Mouse (Mus musculus) hindbrain, postnatal 0 days (tissue): ENCODE data around the gene Pofut2. TPM values are rescaled to one million over a fixed set of nuclear protein-coding genes. Genes with fewer than 3 reads are reported as not detected.

Source experiments
- ATAC-seq: fragments of 200-750 bp; cut with Nextera tagmentation; 2 replicates; pipeline ENCODE4 v1.8.0; 2017; ENCODE audit warnings: mild to moderate bottlenecking, moderate TSS enrichment, moderate library complexity
- DNase-seq: peaks from one replicate; pipeline ENCODE4 v3.0.0-alpha.2; 2015; ENCODE audit warnings: low spot score
- H3K27ac ChIP-seq: fragments of 300-500 bp; sonication (generic); 2 replicates; pipeline ENCODE4 v1.5.1; 2014; ENCODE audit warnings: mild to moderate bottlenecking
- H3K27me3 ChIP-seq: fragments of 300-500 bp; sonication (generic); 2 replicates; pipeline ENCODE4 v1.6.1; 2014; ENCODE audit warnings: low read length, mixed read lengths; ENCODE audit not compliant: insufficient read depth
- H3K36me3 ChIP-seq: fragments of 300-500 bp; sonication (generic); 2 replicates; pipeline ENCODE4 v1.6.1; 2014; ENCODE audit warnings: low read length, mixed read lengths; ENCODE audit not compliant: insufficient read depth
- H3K4me1 ChIP-seq: fragments of 300-500 bp; sonication (generic); 2 replicates; pipeline ENCODE4 v1.6.1; 2014; ENCODE audit warnings: antibody characterized with exemption, low read length, mixed read lengths; ENCODE audit not compliant: insufficient read depth
- H3K4me2 ChIP-seq: fragments of 300-500 bp; sonication (generic); 2 replicates; pipeline ENCODE4 v1.6.1; 2014; ENCODE audit warnings: low read depth, mild to moderate bottlenecking, low read length, moderate library complexity, mixed read lengths
- H3K4me3 ChIP-seq: fragments of 300-500 bp; sonication (generic); 2 replicates; pipeline ENCODE4 v1.5.1; 2014; ENCODE audit warnings: low read length
- H3K9ac ChIP-seq: fragments of 300-500 bp; sonication (generic); replicated peaks from 2 replicates; pipeline ENCODE4 v1.6.1; 2014; ENCODE audit warnings: mild to moderate bottlenecking, low read length, moderate library complexity, mixed read lengths
- H3K9me3 ChIP-seq: fragments of 300-500 bp; sonication (generic); 2 replicates; pipeline ENCODE4 v1.6.1; 2016; ENCODE audit warnings: low read length, mixed read lengths
- CTCF ChIP-seq: IDR thresholded peaks from 2 replicates; pipeline ENCODE4 v1.5.1; 2016; ENCODE audit warnings: antibody characterized with exemption, control low read depth, low read depth
- WGBS: fragments of 180-500 bp; shearing (Covaris S2); extraction: QIAGEN DNeasy Blood & Tissue Kit; methylation state at CpG from one replicate; pipeline ENCODE4 v1.1.7; 2014; 5-methylcytosine and 5-hydroxymethylcytosine counted together
- polyA plus RNA-seq: library from polyadenylated mRNA; unstranded; fragments of >200 nt; fragmentation: Nextera tagmentation; extraction: Ambion mirVana; gene quantifications from 2 replicates; pipeline ENCODE4 v1.2.1, GENCODE M21; 2015
- total RNA-seq: library from RNA; depleted of rRNA; stranded (reverse); fragments of >200 nt; gene quantifications from 2 replicates; pipeline ENCODE4 v1.2.3, GENCODE M21; 2014

The Pofut2 gene
- total and polyA plus RNA-seq, 2 experiments from 2014 or later = 47.0 to 52.4 TPM

DNA sequence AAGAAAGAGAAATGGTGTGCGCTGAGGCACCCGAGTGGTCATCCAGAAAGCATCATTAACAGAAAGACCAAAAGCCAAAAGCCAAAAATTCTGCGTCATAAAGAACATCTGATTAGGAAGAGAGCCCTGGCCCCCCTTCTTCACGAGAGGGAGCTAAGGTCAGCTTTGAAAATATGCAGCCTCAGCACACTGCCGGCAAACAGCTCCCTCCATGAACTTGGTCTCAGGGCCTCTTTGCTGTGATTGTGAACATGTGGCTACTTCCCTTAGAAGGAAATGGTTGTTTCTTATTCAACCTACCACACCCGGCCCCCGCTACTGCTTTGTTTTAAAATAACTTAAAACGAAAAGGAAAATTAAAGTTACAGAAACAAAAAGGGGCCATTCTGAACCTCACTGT is 44.4 kb upstream of the Pofut2 start:
- no peak for ATAC-seq
- WGBS = 68% methylated on average over 8 of the region's 8 CpGs
- H3K9me3 ChIP-seq = no peaks in the 10 kb centered on the region

DNA sequence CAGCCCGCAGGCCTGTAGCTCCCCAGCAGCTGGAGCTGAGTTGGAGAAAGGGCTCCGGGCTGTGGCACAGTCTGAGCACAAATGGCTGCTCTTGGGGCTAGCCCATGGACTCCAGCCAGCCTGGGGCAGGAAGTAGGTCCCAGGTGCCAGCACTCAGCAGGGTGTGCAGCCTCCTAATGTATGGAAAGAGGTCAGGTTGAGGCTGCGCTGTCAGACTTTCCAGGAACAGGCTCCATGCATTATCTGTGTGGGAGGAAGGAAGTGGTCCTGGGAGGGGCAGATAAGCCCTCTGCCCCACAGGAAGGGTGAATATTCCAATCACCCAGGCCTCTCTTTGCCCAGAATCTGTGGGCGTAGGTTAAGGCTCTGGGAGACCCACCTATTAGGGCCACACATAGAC is 43.4 kb upstream of the Pofut2 start:
- ATAC-seq = no peak
- Histone ChIP-seq H3K36me3 (no peaks in the 10 kb centered on the region), H3K9me3 (no peaks in the 10 kb centered on the region), H3K27ac (no peak overlapping the region), H3K4me3 (no peak overlapping the region), H3K4me2 (no peak overlapping the region), H3K4me1 (0 out of 2 replicates have a peak, but pooled peaks cover 3% of the 10 kb centered on the region), H3K27me3 (no peaks in the 10 kb centered on the region), H3K9ac (no peak overlapping the region)
- peak; percentile 5 for DNase-seq
- TF ChIP-seq CTCF = no peak
- 61% methylated on average over 4 of the region's 4 CpGs for WGBS

More for the DNA sequence above, 44.4 kb upstream of the Pofut2 start:
- Histone ChIP-seq H3K27me3 (no peaks in the 10 kb centered on the region), H3K27ac (no peak overlapping the region), H3K9ac (no peak overlapping the region), H3K4me1 (0 out of 2 replicates have a peak, but pooled peaks cover 3% of the 10 kb centered on the region), H3K4me3 (no peak overlapping the region), H3K4me2 (no peak overlapping the region), H3K36me3 (no peaks in the 10 kb centered on the region)
- TF ChIP-seq CTCF = no peak
- DNase-seq = peak; percentile 3

DNA sequence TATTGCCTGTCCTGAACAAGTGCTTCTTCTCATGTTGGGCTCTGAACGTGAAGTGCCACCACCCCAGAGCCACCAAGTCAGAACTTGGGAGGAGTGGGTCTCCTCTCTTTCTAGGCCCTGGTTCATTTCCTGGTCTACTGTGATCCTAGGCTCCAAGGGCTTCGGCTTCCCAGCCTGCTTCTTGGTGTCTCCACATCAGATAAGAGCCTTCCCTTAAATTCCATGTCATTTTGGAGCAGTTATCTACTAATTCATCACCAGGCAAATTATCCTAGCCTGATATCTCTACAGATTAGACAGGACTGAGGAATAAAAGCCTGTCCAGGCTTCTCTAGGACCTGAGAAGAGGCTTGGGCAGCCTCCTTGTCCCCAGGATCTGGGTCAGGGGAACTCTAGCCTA is 42.7 kb upstream of the Pofut2 start:
- H3K4me2 ChIP-seq = no peak overlapping the region
- no peaks in the 10 kb centered on the region for H3K27me3 ChIP-seq
- H3K9me3 ChIP-seq = no peaks in the 10 kb centered on the region
- ATAC-seq = no peak
- no peak for DNase-seq
- H3K4me3 ChIP-seq = no peak overlapping the region
- H3K36me3 ChIP-seq = no peaks in the 10 kb centered on the region
- no peak overlapping the region for H3K27ac ChIP-seq
- WGBS = 98% methylated on average over 2 of the region's 2 CpGs
- H3K9ac ChIP-seq = no peak overlapping the region
- H3K4me1 ChIP-seq = 0 out of 2 replicates have a peak, but pooled peaks cover 3% of the 10 kb centered on the region
- TF ChIP-seq CTCF = no peak

DNA sequence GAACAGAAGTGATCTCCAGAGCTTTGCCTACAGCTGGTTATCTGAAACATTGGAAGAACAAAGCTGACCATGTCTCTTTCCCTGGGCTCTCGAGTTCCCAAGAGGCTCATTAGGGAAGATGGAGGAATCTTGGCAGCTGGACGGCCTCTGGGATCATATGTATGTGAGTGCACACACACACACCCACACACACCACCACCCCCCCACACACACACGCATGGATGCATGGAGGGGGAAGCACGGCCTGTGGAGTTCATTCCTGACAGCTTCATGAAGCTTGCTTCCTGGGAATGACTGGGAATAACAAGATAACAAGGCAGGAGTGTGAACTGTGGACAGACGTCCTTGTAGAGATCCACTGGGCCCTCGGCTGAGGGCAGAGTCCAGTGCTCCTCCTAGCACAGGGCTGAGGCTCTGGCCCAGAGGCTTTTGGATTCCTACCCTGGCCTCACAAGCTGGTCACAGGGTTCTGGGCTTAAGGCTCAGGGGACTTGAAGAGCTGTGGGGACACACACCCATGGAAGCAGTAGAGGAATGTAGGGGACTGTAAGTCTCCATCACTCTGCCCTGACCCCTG is 41.8 kb upstream of the Pofut2 start:
- Histone ChIP-seq H3K4me2 (no peak overlapping the region), H3K9ac (no peak overlapping the region), H3K27ac (no peak overlapping the region), H3K4me3 (no peak overlapping the region), H3K9me3 (no peaks in the 10 kb centered on the region), H3K27me3 (no peaks in the 10 kb centered on the region), H3K36me3 (no peaks in the 10 kb centered on the region), H3K4me1 (0 out of 2 replicates have a peak, but pooled peaks cover 3% of the 10 kb centered on the region)
- no peak for DNase-seq
- ATAC-seq = no peak
- no peak for TF ChIP-seq CTCF
- WGBS = 76% methylated on average over 6 of the region's 6 CpGs

DNA sequence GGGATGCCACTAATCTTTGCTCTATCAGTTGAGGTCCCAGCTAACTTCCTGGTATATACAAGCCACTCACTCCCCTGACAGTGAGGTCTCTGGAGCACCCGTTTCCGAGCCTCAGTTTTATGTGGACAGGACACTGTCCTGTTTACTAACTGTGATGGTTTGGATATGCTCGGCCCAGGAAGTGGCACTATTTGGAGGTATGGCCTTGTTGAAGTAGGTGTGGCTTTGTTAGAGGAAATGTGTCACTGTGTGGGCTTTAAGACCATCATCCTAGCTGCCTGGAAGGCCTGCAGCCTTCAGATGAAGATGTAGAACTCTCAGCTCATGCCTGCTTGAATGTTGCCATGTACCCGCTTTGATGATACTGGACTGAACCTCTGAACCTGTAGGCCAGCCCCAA is 41.0 kb upstream of the Pofut2 start:
- no peak for ATAC-seq
- WGBS = 91% methylated on average over 4 of the region's 4 CpGs

DNA sequence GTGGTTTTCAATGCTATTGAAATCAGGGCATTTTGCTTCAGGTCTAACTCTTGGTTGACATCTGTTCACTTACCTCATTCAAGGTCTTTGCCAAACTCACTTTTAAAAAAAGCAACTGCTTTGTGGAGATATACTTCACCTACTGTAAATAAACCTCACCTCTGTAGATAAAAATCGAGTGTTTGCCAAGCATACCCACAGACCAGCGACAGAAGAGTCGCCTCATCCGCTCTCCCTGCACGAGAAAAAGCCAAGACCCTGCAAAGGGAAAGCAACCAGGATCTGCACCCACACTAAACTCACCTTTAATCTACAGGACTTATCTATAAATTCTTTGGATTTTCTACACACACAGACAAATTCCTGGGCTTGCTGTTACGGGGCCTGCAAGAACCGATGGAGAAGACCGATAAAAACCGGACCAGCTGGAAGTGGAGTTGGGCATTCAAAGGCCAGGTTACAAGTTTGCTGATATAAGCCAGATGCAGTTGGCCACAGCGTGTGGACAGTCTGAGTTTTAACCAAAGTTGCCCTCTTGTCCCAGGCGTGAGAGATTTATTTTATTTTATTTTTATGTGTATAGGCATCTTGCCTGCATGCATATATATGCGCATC is 39.5 kb upstream of the Pofut2 start:
- DNase-seq = no peak
- no peak overlapping the region for H3K4me2 ChIP-seq
- no peaks in the 10 kb centered on the region for H3K36me3 ChIP-seq
- no peak overlapping the region for H3K27ac ChIP-seq
- no peak for TF ChIP-seq CTCF
- no peaks in the 10 kb centered on the region for H3K9me3 ChIP-seq
- ATAC-seq = no peak
- H3K27me3 ChIP-seq = no peaks in the 10 kb centered on the region
- WGBS = 94% methylated on average over 12 of the region's 12 CpGs
- H3K9ac ChIP-seq = no peak overlapping the region
- no peak overlapping the region for H3K4me3 ChIP-seq
- 0 out of 2 replicates have a peak, but pooled peaks cover 3% of the 10 kb centered on the region for H3K4me1 ChIP-seq

More for the DNA sequence above, 41.0 kb upstream of the Pofut2 start:
- H3K4me2 ChIP-seq = no peak overlapping the region
- H3K27ac ChIP-seq = no peak overlapping the region
- no peaks in the 10 kb centered on the region for H3K9me3 ChIP-seq
- TF ChIP-seq CTCF = no peak
- 0 out of 2 replicates have a peak, but pooled peaks cover 3% of the 10 kb centered on the region for H3K4me1 ChIP-seq
- H3K36me3 ChIP-seq = no peaks in the 10 kb centered on the region
- no peak overlapping the region for H3K4me3 ChIP-seq
- H3K9ac ChIP-seq = no peak overlapping the region
- DNase-seq = no peak
- H3K27me3 ChIP-seq = no peaks in the 10 kb centered on the region

DNA sequence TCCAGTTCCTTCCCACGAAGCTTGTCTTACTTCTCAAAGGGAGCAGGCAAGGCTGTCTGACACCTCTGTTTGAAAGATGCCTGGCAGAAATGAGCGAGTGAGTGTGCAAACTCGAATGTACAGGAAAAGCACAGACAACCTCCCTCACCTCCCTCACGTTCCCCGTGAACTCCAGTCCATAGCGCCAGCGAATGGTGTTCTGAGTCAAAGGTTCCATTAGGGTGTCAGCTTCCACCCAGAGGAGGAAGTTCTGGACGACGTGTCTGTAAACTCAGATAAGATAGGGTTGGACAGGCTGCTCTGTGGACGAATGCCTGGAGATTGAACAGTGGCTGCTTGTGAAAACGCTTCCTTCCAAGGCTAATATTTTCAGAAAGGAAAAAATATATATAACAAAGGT is 37.9 kb upstream of the Pofut2 start:
- H3K27me3 ChIP-seq = no peaks in the 10 kb centered on the region
- no peak overlapping the region for H3K4me3 ChIP-seq

More for the DNA sequence above, 37.9 kb upstream of the Pofut2 start:
- Histone ChIP-seq H3K9me3 (no peaks in the 10 kb centered on the region), H3K36me3 (no peaks in the 10 kb centered on the region), H3K4me1 (no peaks in the 10 kb centered on the region), H3K4me2 (no peak overlapping the region), H3K9ac (no peak overlapping the region), H3K27ac (no peak overlapping the region)
- WGBS = 82% methylated on average over 11 of the region's 11 CpGs
- no peak for DNase-seq
- no peak for ATAC-seq
- TF ChIP-seq CTCF = no peak
